Mouse (Mus musculus) heart, adult 2 months (tissue): ENCODE measurements around the gene Coq4.

Source experiments
- CTCF ChIP-seq: fragments of 200-600 bp; IDR thresholded peaks from 2 replicates; pipeline ENCODE4 v1.8.1; 2022; ENCODE audit warnings: antibody characterized with exemption, mild to moderate bottlenecking, moderate library complexity
- EP300 ChIP-seq: fragments of 200-500 bp; IDR thresholded peaks from 2 replicates; pipeline ENCODE4 v1.6.1; 2011; ENCODE audit warnings: low read depth, low read length, control low read depth; ENCODE audit not compliant: insufficient read depth
- POLR2A ChIP-seq: fragments of 200-500 bp; IDR thresholded peaks from 2 replicates; pipeline ENCODE4 v1.6.1; 2011; ENCODE audit warnings: mild to moderate bottlenecking, low read depth, low read length, control low read depth; ENCODE audit not compliant: insufficient read depth

DNA sequence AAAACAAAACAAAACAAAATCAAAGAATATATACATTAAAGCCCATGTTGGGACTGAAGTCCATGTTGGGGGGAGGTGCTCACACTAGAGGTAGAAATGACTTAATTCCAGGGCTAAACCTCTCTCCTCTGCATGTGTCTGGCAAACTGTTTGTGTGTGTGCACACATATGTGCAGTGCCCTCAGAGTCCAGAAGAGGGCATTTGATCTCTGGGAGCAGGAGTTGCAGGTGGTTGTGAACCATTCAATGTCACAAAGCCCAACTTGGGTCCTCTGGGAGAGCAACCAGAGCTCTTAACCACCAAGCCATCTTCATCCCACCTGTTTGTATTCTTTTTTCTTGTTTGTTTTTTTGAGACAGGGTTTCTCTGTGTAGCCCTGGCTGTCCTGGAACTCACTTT is 17.1 kb upstream of the Coq4 start:
- TF ChIP-seq CTCF (peak; percentile 12; the same call in 1 of the 2 replicates), POLR2A (no peak), EP300 (no peak)
